Mouse (Mus musculus) right cerebral cortex, adult 2 months (tissue): ENCODE data around the gene Lin7c.

Experiments used
- DNase-seq, 2 experiments: peaks; one replicate each; pipeline ENCODE4 v3.0.0; 2021 to 2022; ENCODE audit warnings: low spot score in 2 of 2

Gene Lin7c

GRCm38 (mm10) chr2:109936410-109936755 lies 45.7 kb downstream of the Lin7c start:
- no peak for DNase-seq

DNA sequence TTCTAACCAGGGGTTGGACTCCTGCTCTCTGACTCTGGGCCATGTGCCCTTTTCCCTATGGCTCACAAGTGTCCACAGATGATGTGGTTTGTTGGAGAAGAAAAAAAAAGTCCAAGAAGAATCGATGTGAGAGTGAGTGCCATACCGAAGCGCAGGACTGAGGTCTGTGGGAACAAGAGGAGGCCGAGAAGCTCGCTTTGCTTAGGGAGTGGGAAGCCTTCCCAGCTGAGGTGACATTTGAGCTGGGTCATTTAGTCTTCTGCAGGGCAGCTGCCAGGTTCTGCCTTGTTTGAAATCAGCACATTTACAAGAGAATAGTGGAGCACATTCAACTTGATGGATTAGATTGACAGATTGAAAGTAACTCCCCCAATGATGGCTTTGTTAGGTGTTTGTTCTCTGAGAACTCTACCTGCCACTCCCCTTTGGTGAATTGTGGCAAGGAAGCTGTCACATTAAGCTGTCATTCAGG lies 51.4 kb downstream of the Lin7c start:
- no peak for DNase-seq

DNA sequence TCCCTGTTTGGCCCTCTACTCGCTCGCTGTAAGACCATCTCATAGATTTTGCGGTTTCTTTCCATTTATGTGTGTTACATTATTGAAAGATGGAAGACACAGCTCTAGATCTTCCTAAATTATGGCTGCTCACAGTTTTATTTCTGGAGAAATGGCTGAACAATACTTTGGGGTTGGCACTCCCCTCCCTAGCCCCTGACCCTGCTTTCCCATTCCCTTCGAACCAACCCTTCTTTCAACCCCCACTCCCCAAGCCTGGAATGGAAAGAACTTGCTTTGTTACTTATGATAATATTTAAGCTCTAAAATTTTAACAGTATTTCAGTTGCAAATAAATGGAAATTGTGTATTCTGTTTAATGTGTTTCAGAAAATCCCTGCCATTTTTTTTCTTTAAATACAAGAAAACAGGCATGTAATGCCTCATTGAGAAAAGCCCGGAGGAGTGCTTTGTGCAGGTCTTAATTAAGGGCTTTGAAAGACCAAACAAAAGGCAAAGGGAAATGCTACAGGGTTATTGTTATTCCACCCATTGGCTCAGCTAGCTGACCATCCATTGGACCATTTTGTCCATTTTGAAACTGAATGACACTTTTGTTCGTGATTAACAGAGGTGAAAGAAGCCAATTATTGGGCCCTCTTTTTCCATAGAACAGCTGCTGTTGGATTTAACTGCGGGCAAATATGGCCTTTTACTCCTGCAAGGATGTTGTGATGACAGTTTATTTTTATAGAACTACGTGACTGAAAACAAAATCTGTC lies 52.3 kb downstream of the Lin7c start:
- DNase-seq: no peak

- DNase-seq: no peak
These were observed 54.3 kb downstream of the Lin7c start for GRCm38 (mm10) chr2:109944995-109945394.

DNA sequence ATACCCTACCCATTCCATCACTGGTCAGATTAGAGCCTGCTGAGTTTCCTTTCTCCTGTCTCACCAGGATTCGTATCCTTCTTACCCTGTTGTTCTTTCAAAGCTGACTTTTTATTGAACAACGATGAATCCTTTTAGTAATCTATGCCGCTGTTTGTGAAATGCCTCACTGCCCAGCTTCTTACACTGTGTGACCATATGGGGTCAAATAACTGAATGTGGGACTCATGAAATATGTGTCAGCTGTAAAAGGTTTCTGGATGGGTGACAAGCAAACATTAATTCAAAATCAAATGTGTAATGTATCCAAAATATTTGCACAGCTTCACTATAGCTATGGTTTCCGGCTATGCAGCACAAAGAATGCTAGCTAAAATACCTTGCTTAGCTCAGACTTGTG lies 54.9 kb downstream of the Lin7c start:
- DNase-seq: no peak

GRCm38 (mm10) chr2:109946426-109946825 lies 55.8 kb downstream of the Lin7c start:
- no peak for DNase-seq

GRCm38 (mm10) chr2:109949519-109949918 lies 58.9 kb downstream of the Lin7c start:
- DNase-seq: no peak

DNA sequence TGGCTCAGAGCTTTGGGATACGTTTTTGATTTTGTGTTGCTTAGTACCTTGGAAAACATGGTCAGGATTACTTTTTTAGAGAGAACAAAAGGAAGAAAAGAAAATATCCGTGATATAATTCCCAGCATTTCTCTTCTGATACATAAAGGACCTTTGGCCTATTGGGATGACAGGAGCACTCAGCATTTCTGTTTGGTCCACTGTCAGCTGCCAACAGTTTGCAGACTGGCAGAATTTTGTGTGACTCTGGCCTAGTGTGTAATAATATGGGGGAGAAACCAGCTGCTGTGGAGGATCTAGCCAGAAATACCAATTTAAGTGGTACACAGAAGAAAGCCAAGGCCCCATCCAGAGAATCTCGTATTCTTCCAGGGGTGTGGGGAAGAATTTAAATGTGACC lies 59.7 kb downstream of the Lin7c start:
- no peak for DNase-seq
